Mouse (Mus musculus) CH12.LX (cell line): Measurements from ENCODE around the gene Klk15. TPM values are rescaled to one million over a fixed set of nuclear protein-coding genes. Genes with fewer than 3 reads are reported as not detected.

ENCODE experiments used
- DNase-seq: peaks from one replicate; pipeline ENCODE4 v3.0.0-alpha.2; 2013; ENCODE audit errors: extremely low read depth
- H3K27ac ChIP-seq: 2 replicates; pipeline ENCODE4 v1.5.1; 2012; ENCODE audit warnings: low read depth, mild to moderate bottlenecking, control low read depth, moderate library complexity; ENCODE audit not compliant: insufficient read depth
- H3K27me3 ChIP-seq: replicated peaks from 2 replicates; pipeline ENCODE3; 2012; ENCODE audit warnings: inconsistent platforms
- H3K36me3 ChIP-seq, 2 experiments: replicated peaks in 1 of 2; 2 replicates each; pipeline versions ENCODE3 to v1.6.1; 2012; ENCODE audit warnings: inconsistent platforms in 1 of 2, low read length in 1 of 2, mild to moderate bottlenecking in 1 of 2, mixed read lengths in 1 of 2, moderate library complexity in 1 of 2; ENCODE audit not compliant: control insufficient read depth in 1 of 2, insufficient read depth in 1 of 2
- H3K4me1 ChIP-seq, 2 experiments: 2 replicates each; pipeline ENCODE4 v1.6.1; 2012; ENCODE audit warnings: inconsistent platforms in 1 of 2, moderate library complexity in 1 of 2; ENCODE audit not compliant: insufficient read depth in 2 of 2, control insufficient read depth in 1 of 2
- H3K4me2 ChIP-seq: 2 replicates; pipeline ENCODE4 v1.6.1; 2012; ENCODE audit warnings: low read depth, mild to moderate bottlenecking, control low read depth; ENCODE audit not compliant: poor library complexity, insufficient read depth, severe bottlenecking
- H3K4me3 ChIP-seq, 3 experiments: fragments of 150-350 bp in 1 of 3; sonication (generic) in 1 of 3; replicated peaks in 1 of 3; 2 replicates each; pipeline versions ENCODE3 to v1.5.1; 2011 to 2012; ENCODE audit warnings: low read depth in 2 of 3, low read length in 2 of 3, mild to moderate bottlenecking in 2 of 3, moderate library complexity in 2 of 3, control low read depth in 1 of 3, improper control_type of control experiment in 1 of 3, inconsistent platforms in 1 of 3, mixed read lengths in 1 of 3; ENCODE audit not compliant: poor library complexity in 1 of 3
- H3K79me2 ChIP-seq: replicated peaks from 2 replicates; pipeline ENCODE4 v1.6.1; 2012; ENCODE audit warnings: mild to moderate bottlenecking, moderate library complexity; ENCODE audit not compliant: control insufficient read depth, poor library complexity, insufficient read depth, severe bottlenecking; ENCODE audit errors: extremely low read depth
- H3K9ac ChIP-seq: 2 replicates; pipeline ENCODE4 v1.6.1; 2012; ENCODE audit warnings: low read depth, mild to moderate bottlenecking, control low read depth, moderate library complexity; ENCODE audit not compliant: insufficient read depth
- H3K9me3 ChIP-seq: replicated peaks from 2 replicates; pipeline ENCODE3; 2012; ENCODE audit warnings: low read length, inconsistent platforms, mixed read lengths
- CTCF ChIP-seq, 2 experiments: IDR thresholded peaks in 1 of 2; conservative IDR thresholded peaks in 1 of 2; 2 replicates each; pipeline ENCODE4 v1.5.1; 2011 to 2012; ENCODE audit warnings: low read depth in 2 of 2, low read length in 2 of 2, improper control_type of control experiment in 1 of 2, inconsistent platforms in 1 of 2, mild to moderate bottlenecking in 1 of 2, moderate library complexity in 1 of 2
- E2F4 ChIP-seq: IDR thresholded peaks from 2 replicates; pipeline ENCODE4 v1.6.1; 2011; ENCODE audit warnings: low read depth, low read length, improper control_type of control experiment; ENCODE audit not compliant: insufficient replicate concordance
- EP300 ChIP-seq: IDR thresholded peaks from 2 replicates; pipeline ENCODE4 v1.6.1; 2011; ENCODE audit warnings: low read length, improper control_type of control experiment
- MAX ChIP-seq: IDR thresholded peaks from 2 replicates; pipeline ENCODE4 v1.6.1; 2011; ENCODE audit warnings: low read length, improper control_type of control experiment
- MAZ ChIP-seq: IDR thresholded peaks from 2 replicates; pipeline ENCODE4 v1.6.1; 2012; ENCODE audit warnings: low read depth, mild to moderate bottlenecking, inconsistent platforms, low read length, improper control_type of control experiment, moderate library complexity
- MXI1 ChIP-seq: IDR thresholded peaks from 2 replicates; pipeline ENCODE4 v1.6.1; 2011; ENCODE audit warnings: mild to moderate bottlenecking, low read depth, low read length, improper control_type of control experiment
- MYC ChIP-seq: IDR thresholded peaks from 2 replicates; pipeline ENCODE4 v1.6.1; 2011; ENCODE audit warnings: low read depth, mild to moderate bottlenecking, improper control_type of control experiment, low read length
- PAX5 ChIP-seq: IDR thresholded peaks from 2 replicates; pipeline ENCODE4 v1.6.1; 2012; ENCODE audit warnings: low read length, inconsistent platforms, mixed read lengths
- RAD21 ChIP-seq: IDR thresholded peaks from 2 replicates; pipeline ENCODE4 v1.6.1; 2011; ENCODE audit warnings: low read depth, mild to moderate bottlenecking, low read length, improper control_type of control experiment, moderate library complexity
- SMC3 ChIP-seq: IDR thresholded peaks from 2 replicates; pipeline ENCODE4 v1.6.1; 2011; ENCODE audit warnings: low read depth, low read length, improper control_type of control experiment
- TCF12 ChIP-seq: IDR thresholded peaks from 2 replicates; pipeline ENCODE4 v1.6.1; 2014; ENCODE audit warnings: low read depth, mild to moderate bottlenecking, inconsistent platforms, low read length, improper control_type of control experiment
- USF1 ChIP-seq: IDR thresholded peaks from 2 replicates; pipeline ENCODE4 v1.6.1; 2014; ENCODE audit warnings: low read depth, mild to moderate bottlenecking, inconsistent platforms, low read length, improper control_type of control experiment
- dilution Hi-C: fragments of 300-500 bp; cut with MboI; formaldehyde crosslinking; loops from 2 replicates; pipeline ENCODE4 v1.14.3; 2020; ENCODE audit warnings: low sequenced_read_pairs; ENCODE audit not compliant: extremely low pct_unique_long_range_greater_than_20kb, extremely low pct_ligation_motif_present
- in situ Hi-C: fragments of 300-500 bp; cut with MboI; formaldehyde crosslinking; loops from 3 replicates; pipeline ENCODE4 v1.14.3; 2019; ENCODE audit warnings: low sequenced_read_pairs, low pct_ligation_motif_present, low pct_unique_long_range_greater_than_20kb, mixed read lengths
- polyA plus RNA-seq: library from polyadenylated mRNA; unstranded; fragments of >175 nt; gene quantifications from 2 replicates; pipeline ENCODE4 v1.2.1, GENCODE M21; 2012; ENCODE audit warnings: low read depth; ENCODE audit not compliant: insufficient read length
- total RNA-seq, 2 experiments: library from RNA; depleted of rRNA; stranded (reverse); fragments of 300-350 nt in 1 of 2; fragments of >200 nt in 1 of 2; gene quantifications; 2 replicates each; pipeline ENCODE4 v1.2.3; 2012 to 2014

Klk15 gene
- total and polyA plus RNA-seq, 3 experiments, result not detected

DNA sequence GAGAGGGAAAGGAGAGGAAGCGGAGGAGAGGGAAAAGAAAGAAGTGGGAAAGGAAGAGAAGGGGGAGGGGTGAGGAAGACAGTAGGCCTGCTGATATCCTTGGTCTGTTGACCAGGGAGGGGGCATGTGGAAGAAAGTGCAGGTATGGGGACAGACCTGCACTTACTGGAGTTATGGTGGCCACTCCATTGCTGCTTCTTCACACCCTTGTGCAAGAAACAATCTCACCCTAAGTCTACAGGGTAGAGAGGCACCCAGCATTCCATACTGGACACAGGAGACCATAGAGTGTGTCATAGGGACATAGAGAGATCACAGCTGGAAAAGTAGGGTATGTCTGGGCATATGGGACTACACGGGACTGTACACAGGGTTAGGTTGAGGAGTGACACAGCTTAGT, 11.6 kb upstream of the Klk15 start:
- TF ChIP-seq MAZ, result no peak
- TF ChIP-seq PAX5, result no peak
- no peak for TF ChIP-seq MYC
- TF ChIP-seq TCF12, result no peak
- TF ChIP-seq USF1, result no peak
- no peak for TF ChIP-seq SMC3
- no peak overlapping the region for H3K9ac ChIP-seq
- H3K27me3 ChIP-seq, result peaks cover 78% of the 10 kb centered on the region
- no peak overlapping the region for H3K4me3 ChIP-seq
- no peaks in the 10 kb centered on the region for H3K36me3 ChIP-seq
- in situ Hi-C loops (loop anchor here (5.0 kb wide), 1 partner anchor 40 kb away; the partner anchor contains the start of gene Klk4), dilution Hi-C loops (no loop called here)
- H3K4me1 ChIP-seq, result peaks cover 0 to 8% of the 10 kb centered on the region in 2 experiments; a peak in 2 of 4 replicates
- H3K27ac ChIP-seq, result no peak overlapping the region
- no peak for DNase-seq
- no peak overlapping the region for H3K4me2 ChIP-seq
- H3K9me3 ChIP-seq, result no peaks in the 10 kb centered on the region
- no peaks in the 10 kb centered on the region for H3K79me2 ChIP-seq

- no peaks in the 10 kb centered on the region for H3K4me1 ChIP-seq
- DNase-seq, result peak; percentile 40
- H3K27ac ChIP-seq, result no peak overlapping the region
These were observed 7.6 kb upstream of the Klk15 start for GRCm38 (mm10) chr7:43925985-43926384.

GRCm38 (mm10) chr7:43928521-43928920, 5.0 kb upstream of the Klk15 start:
- dilution Hi-C loops, result no loop called here
- no peak overlapping the region for H3K4me2 ChIP-seq
- DNase-seq, result peak; percentile 78

More at GRCm38 (mm10) chr7:43925985-43926384, 7.6 kb upstream of the Klk15 start:
- H3K79me2 ChIP-seq, result no peaks in the 10 kb centered on the region
- H3K27me3 ChIP-seq, result peaks cover 55% of the 10 kb centered on the region
- H3K36me3 ChIP-seq, result no peaks in the 10 kb centered on the region
- TF ChIP-seq E2F4 (no peak), CTCF (conservative IDR thresholded peaks at IDR 0.05 in 1 of 2, IDR thresholded peaks at IDR 0.05 in 1 of 2; ENCODE audit: low read depth in 2 of 2, low read length in 2 of 2) (peak; percentile 41 to 65; a peak in 3 of 4 replicates), SMC3 (peak; percentile 46), RAD21 (peak; percentile 22)
- TF ChIP-seq, all 38 proteins: peak for 3
- no peak overlapping the region for H3K4me2 ChIP-seq
- in situ Hi-C loops, result no loop called here
- H3K9ac ChIP-seq, result no peak overlapping the region
- no peak overlapping the region for H3K4me3 ChIP-seq
- no peaks in the 10 kb centered on the region for H3K9me3 ChIP-seq
- dilution Hi-C loops, result no loop called here

More at GRCm38 (mm10) chr7:43928521-43928920, 5.0 kb upstream of the Klk15 start:
- no peak overlapping the region for H3K4me3 ChIP-seq
- no peaks in the 10 kb centered on the region for H3K4me1 ChIP-seq
- no peak overlapping the region for H3K9ac ChIP-seq
- H3K27ac ChIP-seq, result no peak overlapping the region
- in situ Hi-C loops, result no loop called here
- H3K79me2 ChIP-seq, result no peaks in the 10 kb centered on the region
- TF ChIP-seq SMC3, result peak; percentile 78
- TF ChIP-seq EP300, result no peak
- peak; percentile 41 to 71; a peak in 3 of 4 replicates for TF ChIP-seq CTCF (conservative IDR thresholded peaks at IDR 0.05 in 1 of 2, IDR thresholded peaks at IDR 0.05 in 1 of 2; ENCODE audit: low read depth in 2 of 2, low read length in 2 of 2)
- peak; percentile 74 for TF ChIP-seq RAD21
- TF ChIP-seq MAX, result no peak
- TF ChIP-seq MXI1, result no peak
- H3K36me3 ChIP-seq, result no peaks in the 10 kb centered on the region
- peaks cover 51% of the 10 kb centered on the region for H3K27me3 ChIP-seq
- no peaks in the 10 kb centered on the region for H3K9me3 ChIP-seq
